Mouse (Mus musculus) neutrophil, adult 5-6 weeks (primary cell): ENCODE data around the gene Cacna1c. TPM values are rescaled to one million over a fixed set of nuclear protein-coding genes. Genes with fewer than 3 reads are reported as not detected.

ENCODE experiments used
- ATAC-seq: fragments of 151-379, 151-347 bp; 2 replicates; pipeline ENCODE4 v1.8.0; 2017; ENCODE audit warnings: mild to moderate bottlenecking, moderate TSS enrichment; ENCODE audit not compliant: insufficient number of reproducible peaks, poor library complexity, low FRiP score, severe bottlenecking; ENCODE audit errors: extremely low read depth
- total RNA-seq: library from RNA; stranded (forward); fragments of 200-1000 nt; gene quantifications from 2 replicates; pipeline ENCODE4 v1.2.3, GENCODE M21; 2017

Cacna1c gene
- total RNA-seq, 1 experiment from 2014 or later = 0.12 TPM

DNA sequence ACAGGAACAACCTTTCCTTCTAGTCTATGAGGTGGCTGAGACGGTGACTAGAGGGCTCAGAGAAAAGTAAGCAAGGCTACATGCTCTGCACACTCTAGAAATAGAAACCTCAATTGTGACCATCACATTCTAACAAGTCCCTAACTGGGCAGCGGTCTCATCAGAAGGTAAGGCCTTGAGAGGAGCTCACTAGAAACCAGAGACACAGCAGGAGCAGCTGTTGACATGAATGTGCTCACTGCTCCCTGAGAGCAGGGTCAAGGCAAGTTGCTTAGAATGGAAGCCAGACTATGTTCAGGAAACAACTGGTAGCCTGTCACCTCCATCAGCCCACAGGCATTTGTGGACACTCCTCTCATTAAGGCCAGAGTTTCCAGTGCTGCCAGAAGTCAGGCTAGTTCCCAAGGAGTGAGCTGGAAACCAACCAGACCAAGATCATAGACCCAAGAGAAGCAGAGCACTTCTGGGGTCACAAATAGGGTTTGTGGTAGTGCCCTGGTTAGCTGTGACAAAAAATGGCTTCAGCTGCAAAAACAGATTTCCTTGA lies 196.8 kb downstream of the Cacna1c start:
- no peak for ATAC-seq

DNA sequence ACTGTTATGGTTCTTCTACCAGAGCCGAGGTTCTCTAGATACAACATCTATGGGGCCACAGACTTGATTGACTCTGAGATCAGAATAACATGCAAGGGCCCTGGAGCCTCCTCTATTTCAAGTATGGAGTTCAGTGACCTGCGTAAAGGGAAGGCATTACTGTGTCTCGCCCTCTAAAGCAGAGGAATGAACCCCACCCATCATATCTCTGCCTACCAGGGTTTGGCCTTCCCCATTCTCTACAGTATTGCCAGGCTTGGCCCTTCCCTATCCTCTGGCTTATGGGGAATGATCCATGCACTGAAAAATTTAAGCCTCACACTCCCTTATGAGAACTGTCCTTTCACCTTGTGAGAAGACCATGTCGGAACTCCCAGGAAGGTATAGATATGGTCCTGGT lies 198.8 kb downstream of the Cacna1c start:
- ATAC-seq = no peak

DNA sequence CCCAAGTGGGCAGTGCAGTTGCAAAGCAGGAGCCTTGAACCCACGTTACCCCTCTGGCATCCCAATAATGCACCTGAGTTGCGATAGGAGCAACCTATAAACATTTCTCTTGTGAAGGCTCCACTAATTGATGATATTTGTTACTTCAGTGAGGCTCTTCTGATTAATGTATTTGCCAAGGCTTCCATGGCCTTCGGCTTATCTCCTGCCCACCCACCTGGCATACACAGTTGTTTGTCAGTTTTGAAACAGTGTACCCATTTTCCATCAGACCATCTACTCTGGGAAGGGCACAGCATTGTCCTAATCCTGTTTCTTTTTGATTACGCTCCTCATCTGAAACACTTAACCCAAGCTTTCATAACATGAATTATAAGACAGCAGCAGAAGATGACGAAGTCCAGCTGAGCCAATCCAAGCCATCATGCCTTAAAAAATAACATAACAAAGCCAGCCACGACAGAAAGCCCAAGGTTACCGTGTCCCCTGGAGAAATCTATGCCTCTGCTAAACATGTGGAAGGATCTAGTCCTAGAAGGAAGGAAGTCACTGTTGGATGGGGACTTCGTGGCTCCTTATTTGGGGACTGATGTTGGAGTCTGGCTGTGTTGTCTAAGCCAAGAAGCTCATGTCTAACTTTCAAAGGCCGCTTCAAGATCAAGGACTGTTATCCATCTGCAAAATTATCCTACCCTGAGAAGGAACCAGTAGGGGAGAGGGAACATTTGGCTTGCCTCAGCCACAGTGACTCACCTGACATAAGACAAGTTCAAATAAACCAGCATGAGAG lies 201.8 kb downstream of the Cacna1c start:
- ATAC-seq = no peak

DNA sequence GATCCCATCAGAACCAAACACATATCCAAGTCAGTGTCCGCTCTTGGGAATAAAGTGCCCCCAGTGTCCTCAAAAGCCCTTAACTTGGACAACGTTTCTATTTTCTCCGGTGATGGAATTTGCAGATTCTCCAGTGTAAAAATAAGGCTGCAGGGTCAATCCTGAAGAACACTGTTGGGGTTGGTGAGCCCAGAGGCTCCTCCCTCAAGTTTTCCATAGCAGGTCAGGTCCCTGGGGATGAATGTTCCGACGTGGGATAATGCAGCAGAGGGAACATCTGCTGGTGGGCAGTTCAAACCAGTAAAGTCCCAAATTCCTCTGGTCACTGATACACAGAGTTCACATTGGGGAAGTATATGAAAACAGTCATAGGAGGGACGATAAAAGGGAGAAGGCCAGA lies 203.8 kb downstream of the Cacna1c start:
- ATAC-seq = no peak

DNA sequence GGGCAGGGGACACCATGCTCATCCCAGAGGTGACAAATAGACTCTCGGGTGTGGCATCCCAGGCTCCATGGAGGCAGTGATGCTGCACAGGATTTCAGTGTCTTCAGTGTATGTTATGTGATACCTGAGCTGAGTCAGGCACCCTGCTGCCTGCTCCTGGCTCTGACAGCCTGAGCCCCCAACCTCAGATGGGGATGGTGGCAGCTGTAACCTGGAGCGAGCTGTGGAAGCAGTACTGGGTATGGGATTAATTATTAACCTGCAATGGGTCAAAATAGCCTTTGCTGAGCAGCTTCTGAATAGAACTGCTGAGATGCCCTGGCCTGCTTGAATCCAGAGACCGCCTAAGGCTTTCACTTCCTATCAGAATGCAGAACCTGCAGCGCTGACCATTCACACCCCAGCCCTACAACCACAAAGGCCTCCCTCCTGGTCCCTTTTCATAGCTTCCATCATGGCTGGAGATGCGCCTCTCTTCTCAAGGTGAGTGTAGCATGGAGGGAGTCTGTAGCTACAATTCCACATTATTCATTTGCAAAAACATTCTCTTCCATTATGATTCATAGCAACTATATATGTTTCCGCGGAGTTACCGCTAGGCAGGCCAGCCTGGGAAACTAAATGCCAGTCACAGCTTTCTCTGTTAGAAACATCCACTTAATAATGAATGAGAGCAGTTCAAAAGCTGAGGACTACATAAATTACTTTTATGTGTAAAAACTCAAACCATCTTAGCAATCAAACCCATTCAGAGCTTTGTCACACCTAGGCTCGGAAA lies 206.0 kb downstream of the Cacna1c start:
- no peak for ATAC-seq

DNA sequence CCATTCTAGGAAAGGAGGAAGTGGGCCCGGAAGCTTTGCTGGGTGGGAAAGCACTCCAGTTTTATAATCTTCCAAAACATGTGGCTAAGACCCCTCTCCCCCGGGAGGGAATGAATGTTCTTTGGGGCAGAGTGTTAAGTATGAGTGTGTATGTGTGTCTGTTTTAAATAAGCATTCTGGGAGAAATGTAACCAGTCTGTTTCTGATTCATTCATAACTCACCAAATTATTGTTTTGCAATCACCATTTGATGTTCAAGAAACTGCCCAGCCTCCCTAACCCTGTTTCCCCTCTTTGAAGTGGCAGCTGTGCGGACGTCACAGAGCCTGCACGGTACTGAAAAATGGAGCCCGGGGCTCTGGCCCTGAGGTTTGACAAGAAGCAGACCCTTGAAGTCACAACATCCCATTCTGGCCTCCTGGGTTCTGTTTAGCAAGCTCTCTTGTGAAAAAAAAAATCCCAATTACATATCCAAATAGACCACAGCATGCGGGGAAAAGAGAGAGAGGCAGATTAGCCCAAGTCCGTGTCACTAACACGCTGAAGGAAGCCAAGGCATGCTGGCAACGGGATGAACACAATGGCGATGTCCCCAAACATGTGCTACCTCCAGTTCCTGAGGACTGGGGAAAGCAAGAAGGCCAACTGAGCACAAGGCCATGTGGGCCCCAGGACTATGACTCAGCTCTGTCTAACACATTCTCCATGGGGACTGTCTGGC lies 211.9 kb downstream of the Cacna1c start:
- ATAC-seq = no peak

DNA sequence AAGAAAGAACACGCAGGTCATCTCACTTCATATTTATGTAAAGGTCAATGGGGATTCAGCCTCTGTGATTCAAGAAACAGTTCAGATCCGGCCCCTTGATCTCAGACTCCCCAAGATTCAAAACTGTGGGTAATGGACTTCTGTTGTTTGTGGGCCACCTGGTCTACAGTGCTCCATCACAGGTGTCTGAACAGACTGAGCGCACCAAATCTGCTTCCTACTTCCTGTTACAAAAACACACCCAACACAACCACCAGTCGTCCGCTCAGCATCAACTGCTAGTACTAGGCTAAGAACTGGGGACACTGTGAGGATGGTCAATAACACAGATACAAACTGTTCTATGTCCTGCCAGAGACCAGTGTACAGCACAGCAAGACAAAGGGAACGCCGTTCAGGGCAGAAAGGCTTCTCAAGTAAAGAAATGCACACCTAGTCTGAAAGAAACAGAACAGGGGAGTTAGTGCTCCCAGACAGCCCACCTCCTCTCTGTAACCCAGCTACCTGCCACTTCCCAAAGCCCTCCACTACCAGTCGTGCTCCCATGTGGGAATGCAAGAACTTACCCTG lies 212.7 kb downstream of the Cacna1c start:
- no peak for ATAC-seq

DNA sequence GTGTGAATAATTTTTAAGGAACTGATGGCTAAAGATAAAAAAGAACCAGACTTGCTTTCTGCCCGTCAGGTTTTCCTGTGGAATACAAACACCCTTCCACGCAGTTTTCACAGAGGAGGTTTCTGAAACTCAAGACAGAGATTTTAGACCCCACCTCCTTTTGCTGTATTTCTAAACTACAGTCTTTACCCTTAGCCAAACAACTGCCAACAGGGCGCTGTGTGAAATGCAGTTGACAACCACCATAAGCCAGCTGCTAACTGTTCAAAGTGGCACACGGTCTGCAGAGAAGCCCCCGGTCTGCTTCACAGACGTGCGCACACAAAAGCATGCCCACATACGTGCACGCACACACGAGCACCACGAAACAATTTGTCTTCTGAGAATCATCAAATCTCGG lies 216.0 kb downstream of the Cacna1c start:
- ATAC-seq = no peak

DNA sequence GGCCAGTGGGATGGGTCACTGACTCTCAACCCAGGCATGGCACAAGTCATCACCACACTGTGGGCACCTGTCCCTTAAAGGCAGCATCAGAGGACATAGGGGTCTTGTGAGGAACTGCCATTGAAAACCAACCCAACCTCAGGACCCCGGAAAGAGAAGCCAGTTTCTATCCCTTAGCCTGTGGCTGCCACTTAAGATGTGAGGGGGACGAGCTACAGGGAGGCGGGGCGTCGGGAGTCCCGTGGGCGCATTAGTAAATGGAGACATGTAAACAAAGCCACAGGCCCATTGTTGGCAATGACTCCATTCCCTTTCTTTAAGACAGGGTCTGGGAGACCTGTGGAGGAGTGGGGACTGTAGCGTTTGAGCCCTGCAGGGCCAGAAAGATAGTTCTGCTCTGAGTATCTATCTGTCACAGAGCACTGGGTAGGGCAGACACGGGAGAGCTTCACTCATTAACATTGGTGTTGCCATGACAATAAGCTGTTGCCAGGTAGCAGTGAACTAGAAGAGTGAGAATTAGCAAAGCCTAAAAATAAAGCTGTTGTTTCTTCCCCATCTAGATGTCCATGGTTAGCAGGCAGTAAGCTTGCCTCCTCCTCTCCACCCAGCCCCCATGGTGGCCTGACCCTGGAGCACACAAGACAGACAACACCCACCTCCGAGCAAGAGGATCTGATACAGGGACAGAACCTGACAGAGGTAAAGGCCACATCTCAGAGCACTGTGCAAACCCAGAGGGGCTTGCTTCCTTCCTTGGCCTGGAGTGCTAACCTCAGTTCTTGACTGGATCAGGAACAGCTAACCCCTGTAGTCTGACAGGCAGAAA lies 218.6 kb downstream of the Cacna1c start:
- ATAC-seq = no peak

DNA sequence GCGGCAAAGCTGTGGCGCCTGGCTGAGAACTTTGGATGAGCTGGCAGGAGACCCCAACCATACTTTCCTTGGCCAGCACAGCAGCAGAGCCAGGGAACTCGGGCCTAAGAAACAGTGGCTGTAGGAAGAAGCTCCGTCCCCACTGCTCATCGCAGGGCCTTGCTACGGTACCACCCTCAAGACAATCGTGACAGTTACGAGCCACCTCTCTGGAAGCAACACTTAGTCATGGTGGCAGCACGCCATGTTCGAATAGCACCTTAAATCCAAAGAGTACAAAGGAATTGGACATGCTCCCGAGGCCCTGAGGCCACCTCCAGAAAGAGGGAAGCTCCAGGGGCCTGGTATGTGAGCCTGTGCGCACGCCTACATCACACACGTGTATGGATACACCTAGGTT lies 219.6 kb downstream of the Cacna1c start:
- no peak for ATAC-seq

DNA sequence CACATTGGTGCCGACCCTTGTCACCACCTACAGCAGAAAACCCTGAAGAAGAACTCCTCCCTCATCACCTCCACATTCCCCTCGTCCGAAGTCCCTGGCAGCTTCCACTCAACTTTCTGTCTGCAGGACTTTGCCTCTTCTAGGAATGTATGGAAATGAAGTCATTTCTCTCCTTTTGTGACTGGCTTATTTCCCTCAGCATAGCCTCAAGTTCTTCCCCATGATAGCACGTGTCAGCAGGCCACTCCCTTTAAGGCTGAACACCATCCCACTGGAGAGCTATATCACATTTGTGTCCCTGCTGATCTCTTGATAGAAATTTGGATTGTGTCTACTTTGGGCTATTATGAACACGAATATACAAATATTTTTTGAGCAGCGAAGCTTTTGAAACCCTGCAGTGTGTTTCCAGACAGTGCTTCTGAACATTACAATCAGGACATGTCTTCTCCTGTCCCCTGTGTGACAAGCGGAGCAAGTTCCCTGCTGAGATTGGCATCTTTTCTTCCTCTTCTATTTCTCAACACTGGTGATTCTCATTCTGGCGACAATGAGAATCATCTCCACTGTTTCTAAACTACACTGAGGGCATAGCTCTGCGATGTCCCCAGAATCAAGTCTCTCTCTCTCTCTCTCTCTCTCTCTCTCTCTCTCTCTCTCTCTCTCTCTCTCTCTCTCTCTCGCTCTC lies 224.2 kb downstream of the Cacna1c start:
- ATAC-seq = no peak

DNA sequence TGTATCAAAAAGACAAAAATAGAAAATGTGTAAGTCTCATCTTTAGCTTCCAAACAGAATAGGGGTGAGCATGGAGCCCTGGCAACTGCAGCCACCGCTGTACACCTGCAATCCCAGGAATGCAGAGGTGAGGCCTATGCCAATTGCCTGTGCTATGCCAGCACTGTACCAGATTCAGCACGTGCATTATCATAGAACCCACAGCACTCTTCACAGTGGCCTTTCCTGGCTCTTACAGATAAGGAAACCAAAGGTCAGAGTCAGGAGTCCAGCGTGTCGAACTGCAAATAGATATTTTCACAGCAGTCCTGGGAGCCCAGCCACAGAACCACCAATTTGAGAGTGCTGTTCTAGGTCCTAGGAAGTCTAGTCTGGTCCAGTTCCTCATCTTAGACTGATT lies 227.4 kb downstream of the Cacna1c start:
- ATAC-seq = no peak

DNA sequence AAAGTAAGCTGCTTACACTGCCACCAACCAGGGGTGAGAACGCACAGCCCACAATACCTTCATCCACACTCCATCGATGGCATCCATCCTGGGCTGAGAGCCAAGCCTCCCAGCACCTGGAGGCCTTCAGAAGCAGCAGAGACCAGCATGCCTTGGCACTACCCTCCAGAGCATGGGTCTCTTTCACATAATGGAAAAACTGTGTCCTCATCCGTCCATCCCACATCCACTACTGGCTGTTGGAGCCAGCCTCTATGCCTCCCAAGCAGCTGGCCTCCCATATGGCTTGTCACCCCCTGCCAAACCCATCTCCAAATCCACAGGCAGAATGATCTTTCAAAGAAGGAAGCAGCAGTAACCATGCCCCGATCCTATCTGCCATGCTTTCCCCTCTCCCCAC lies 229.3 kb downstream of the Cacna1c start:
- ATAC-seq = no peak

DNA sequence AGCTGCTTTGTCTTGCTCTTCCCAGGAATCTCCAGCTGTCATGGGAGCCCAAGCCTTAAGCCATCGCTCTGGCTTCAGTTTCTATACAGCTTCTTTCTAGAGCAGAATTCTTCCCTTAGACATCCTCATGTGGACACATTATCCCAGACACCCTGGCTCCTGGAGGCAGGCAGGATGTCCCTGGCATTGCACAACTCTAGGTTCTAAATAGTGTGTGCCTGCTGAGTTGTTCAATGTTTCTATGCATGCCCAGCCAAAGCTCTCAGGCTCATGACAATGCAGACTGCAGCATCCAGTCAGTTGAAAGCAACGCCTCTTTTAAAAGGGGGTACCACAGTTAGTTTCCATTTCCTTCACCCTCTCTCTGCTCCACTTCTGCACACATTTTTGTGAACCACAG lies 230.6 kb downstream of the Cacna1c start:
- no peak for ATAC-seq

DNA sequence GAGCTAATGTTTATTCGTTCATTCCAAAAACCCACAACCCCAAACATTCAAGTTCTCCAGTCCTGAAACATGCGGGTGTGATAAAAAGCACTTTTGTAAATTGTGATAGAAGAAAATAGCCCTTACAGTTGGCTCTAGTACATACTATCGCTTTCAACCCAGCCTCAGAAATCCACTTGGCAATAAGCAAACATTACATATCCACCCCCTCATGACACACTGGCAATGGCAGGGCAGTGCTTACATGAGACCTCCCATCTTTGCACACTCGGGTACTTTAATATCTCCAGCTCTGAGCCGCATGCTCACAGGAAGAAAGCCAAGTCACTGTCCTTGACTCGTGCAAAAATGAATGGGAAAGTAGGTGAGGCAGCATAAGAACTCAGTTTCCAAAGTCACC lies 232.4 kb downstream of the Cacna1c start:
- ATAC-seq = no peak

DNA sequence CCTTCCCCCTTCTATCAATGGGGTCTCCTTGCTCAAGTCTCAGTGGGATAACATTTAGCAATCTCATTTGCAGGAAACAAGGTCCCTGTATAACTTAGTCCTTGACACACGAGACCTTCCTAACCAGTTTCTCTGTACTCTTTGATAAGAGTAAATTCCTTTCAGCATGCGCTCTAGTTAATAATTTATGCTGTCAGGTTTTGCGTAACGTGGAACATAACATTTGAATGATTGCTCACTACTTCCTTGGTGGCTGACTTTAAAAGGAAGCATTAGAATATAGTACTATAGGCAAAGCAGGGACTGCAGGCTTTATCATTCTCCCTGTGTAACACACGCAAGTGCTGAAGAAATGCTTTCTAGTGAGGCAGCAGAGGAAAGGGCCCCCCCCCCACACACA lies 232.9 kb downstream of the Cacna1c start:
- ATAC-seq = no peak

DNA sequence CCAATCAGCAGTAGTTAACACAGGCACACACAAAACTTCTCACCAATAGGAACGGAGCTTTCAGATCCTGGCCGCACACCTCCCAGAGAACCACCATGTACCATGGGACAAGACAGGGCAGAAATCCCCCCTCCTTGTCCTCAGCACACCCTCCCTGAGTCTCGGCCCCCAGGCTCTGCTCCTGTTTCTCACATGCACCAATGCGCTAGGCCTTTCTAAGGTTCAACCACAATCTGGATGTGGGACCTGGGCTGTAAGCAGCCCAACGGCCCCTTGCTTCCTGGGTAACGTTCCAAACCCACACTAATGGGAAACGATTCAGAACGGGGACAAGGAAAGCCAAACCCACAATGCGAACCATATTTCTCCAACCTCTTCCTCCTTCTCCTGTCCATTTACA lies 237.7 kb downstream of the Cacna1c start:
- no peak for ATAC-seq

DNA sequence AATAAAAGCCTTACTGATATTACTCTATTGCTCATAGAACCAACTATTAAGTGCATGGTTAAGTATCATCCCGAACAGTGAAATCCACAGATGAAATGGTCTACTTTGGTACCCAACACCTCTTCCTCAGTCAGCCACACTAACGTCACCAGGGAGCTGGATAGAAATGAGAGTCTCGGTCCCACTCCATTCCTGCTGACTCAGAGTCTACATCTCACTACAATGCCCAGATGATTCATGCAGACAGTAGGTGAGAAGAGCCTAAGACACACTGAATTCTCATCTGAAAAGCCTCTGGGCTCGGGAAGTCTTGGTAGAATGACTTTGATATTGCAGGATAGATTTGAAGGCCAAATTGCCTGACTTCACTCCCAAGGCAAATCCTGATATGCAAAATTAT lies 240.0 kb downstream of the Cacna1c start:
- no peak for ATAC-seq
